Mouse (Mus musculus) lung, adult 18-20 months (tissue): ENCODE data around the gene Ulk4.
A peak's percentile ranks its signal among the peaks of the same experiment; 100 is the strongest.

ENCODE experiments used
- DNase-seq, 2 experiments: peaks; one replicate each; pipeline ENCODE4 v3.0.0; 2022; ENCODE audit warnings: mixed read lengths in 2 of 2

Gene Ulk4

GRCm38 (mm10) chr9:121299976-121300570 lies 23.1 kb upstream of the Ulk4 start:
- no peak for DNase-seq

- no peak for DNase-seq
Observed at GRCm38 (mm10) chr9:121299223-121299755, 22.3 kb upstream of the Ulk4 start.

DNA sequence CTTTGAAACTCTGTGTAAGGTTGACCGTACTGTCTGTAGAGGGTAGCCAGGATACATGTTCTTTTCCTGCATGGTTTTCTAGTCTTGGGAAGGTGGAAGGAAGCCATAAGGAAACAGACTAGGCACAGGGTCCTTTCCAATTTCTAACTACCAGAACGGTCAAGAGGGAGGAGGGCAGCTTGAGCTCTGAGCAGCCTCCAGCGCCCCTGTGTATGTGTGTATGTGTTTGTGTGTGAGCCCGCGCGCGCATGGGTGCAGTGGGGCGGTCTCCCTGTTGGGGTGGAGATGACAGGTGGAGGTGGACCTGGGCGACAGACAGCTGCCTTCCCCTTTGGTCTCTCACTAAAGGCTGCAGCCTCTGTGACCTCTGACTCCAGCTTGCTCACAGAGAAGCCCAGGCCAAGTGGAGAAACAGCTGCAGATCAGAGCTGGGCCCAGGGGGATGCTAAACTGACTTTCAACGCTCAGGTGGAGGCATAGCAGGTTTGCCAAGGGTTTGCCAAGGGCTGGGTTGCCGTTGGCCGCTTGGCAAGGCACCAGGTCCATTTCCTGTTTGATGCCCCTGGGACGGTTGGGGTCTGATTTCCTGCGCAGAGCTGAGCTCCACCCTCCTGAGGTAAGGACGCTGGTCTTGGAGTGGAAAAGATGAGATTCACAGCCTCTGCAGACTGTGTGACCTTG lies 21.6 kb upstream of the Ulk4 start:
- peak; percentile 58 to 68 for DNase-seq

DNA sequence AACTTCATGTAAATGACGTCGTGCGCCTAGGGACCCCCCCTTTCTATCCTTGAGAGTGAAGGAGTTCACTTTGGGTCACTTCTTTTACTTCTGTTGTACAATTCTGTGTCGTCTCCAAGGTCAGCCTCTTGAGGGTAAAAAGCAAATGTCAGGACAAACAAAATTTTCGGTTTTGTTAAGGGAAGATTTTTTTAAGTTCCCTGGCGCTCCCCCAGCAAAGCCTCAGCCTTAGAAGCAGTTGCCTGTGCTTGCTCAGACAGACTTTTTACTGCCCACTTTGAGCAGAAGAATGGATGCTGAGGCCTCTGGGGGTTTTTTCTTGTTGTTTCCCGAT lies 21.0 kb upstream of the Ulk4 start:
- no peak for DNase-seq

DNA sequence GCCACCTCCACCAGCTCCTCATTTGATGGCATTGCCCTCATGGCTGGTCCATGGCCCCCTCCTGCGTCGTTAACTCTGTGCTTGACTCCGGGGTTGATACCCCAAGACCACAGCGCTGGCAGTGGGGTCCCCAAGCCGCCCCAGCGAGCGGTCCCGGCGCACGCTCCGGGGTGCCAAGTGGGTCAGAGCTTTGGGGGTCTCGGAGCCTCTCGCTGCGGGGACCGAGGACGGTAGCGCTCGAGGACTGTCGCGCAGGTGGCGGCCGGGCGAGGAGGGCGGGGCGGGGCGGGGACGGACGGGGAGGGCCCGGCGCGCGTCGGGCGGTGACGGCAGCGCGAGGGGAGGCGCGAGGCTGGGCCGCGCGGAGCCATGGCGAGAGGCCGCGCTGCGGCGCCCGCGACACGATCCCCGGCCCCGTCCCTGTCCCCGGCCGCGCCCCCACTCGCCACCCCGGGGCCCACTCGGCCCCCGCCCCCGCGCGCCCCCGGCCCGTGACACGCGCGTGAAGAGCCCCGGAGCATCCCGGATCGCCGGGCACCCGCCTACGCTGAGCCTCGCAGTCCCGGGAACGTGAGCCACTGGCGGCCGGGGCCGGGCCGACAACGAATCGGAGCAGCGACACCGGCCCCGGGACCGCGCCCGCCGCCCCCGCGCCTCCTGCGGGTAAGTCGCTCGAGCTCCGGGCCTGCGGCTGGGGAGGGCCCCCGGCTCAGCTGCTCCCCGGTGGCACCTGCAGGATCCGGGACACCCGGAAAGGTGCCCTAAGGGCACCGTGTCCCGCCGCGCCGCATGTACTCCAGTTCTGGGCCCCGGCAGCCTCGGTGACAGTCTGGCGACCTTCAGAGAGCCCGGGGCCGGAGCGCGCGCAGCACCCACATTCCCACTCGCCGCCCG lies 20.4 kb upstream of the Ulk4 start, which contains the start of gene Trak1:
Gene Trak1, plus strand, starts transcription at position 332 of the 894 bp plus-strand sequence.
- DNase-seq: peak; percentile 60 to 65

GRCm38 (mm10) chr9:121295221-121295620 lies 18.2 kb upstream of the Ulk4 start:
- no peak for DNase-seq

DNA sequence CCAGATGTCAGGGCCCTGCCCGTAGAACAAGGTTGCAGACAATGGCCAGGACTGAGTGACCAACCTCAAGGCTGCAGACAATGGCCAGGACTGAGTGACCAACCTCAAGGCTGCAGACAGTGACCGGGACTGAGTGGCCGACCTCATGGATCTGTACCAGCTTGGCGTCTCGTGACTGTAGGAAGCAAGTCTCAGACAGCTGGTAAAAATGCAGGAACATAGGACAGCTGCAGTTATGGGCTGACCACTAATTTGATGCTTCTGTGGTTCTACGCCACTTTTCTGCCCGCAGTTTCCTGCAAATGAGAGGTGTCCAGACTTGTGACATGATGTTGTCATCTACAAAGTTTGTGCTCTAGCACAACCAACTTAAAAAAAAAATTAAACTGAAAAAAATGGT lies 16.2 kb upstream of the Ulk4 start:
- no peak for DNase-seq

GRCm38 (mm10) chr9:121291275-121291674 lies 14.3 kb upstream of the Ulk4 start:
- no peak for DNase-seq

DNA sequence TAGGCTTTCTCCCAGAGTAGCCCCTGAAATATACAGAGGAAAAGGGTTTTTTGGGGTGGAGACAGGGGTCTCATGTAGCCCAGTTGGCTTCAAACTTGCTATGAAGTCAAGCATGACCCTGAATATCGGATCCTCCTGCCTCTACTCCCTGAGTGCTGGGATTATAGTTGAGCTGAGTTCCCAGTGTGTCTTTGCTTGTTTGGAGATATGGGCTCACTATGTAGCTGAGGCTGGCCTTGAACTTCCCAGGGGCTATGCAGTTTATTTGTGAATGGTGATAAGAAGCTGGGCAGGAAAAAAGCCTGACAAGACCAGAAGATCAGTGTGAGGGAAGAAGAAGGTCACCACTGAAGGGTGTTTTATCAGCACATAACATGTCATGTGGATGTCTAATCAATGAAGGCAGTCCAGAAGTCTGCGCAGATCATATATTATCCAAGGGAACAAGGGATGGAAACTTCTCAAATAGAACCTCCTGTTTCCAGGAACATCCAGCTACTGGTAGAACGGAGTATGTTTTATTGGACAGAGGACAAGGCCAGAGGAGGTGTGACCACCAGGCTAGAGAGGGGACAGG lies 9.4 kb upstream of the Ulk4 start:
- no peak for DNase-seq

DNA sequence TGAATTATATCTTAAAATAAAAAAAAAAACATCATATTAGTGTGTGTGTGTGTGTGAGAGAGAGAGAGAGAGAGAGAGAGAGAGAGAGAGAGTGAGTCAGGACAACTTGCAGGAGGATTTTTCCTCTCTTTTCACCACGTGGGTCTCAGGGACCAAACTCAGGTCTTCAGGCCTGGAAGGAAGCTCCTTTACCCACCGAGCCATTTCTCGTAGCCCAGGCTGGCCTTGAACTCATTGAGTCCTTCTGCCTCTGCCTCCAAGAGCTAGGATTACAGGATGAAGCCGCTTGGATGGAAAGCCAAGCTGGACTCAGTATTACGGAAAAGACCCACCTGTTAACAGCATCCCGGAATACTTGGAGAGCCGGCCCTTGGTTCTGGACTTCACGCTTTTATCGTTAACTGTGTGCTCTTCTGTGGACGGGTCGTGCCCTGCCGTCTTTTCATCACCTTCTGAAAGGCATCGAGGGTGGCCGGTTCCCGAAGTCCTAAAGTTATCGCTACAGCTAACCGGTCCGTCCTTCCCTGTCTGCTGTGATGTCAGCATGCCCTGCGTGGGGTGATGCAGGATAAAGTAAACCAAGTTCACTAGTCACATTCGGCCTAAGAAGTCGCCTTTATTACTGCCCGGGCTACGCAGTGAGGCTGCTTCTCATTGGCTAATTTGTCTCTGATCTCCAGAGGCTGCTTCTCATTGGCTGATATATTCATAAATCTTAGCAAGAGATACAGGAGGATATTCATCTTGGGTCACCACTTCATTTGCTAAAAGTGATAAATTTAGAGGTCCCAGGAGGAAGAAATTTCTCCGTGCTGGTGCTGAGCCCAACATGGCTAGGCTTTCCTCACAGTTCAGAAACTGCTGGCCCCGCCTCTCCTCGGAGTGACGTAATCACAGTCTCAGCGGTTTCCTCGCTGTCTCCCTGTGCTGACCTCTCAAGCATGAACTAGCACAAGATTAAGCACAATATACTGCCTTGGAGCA lies 8.6 kb upstream of the Ulk4 start:
- DNase-seq: peak; percentile 75 to 76

DNA sequence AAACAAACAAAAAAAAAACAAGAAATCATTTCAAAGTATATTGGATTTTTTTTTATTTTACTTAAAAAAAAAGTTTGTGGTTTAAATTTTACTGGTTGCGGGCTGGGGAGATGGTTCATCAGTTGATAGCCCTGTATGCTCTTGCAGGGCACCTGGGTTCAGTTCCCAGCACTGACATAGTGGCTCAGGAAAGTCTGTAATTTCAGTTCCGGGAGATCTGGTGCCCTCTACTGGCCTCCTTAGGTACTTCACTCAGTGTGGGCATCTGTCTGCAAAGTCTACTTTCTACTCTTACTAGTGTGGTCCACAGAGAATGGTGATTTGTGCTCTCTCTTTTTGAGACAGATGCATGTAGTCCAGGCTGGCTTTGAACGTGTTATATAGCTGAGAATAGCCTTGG lies 7.4 kb upstream of the Ulk4 start:
- no peak for DNase-seq

DNA sequence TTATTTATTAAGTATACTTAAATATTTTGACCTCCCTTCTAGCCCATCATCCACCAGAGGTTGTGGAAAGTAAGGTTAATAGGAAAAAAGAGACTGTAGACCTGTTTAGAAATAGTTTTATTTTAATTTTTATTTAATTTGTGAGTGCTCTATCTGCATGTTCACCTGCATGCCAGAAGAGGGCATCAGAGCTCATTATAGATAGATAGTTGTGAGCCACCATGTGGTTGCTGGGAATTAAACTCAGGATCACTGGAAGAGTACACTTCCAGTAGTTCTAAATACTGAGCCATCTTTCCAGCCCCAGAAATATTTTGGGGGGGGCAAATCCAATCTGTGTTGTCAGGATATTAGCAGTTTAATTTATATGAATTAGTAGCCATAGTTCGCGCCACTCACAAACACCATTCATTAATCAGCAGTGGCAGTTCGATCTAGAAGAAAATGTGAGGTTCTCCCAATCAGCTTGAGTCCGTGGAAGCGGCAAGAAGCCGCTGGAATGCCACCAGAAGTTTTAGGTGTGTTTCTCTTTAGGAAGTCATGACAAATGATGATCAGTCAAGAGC lies 6.7 kb upstream of the Ulk4 start:
- peak in 1 of 2 experiments; percentile 26 for DNase-seq

DNA sequence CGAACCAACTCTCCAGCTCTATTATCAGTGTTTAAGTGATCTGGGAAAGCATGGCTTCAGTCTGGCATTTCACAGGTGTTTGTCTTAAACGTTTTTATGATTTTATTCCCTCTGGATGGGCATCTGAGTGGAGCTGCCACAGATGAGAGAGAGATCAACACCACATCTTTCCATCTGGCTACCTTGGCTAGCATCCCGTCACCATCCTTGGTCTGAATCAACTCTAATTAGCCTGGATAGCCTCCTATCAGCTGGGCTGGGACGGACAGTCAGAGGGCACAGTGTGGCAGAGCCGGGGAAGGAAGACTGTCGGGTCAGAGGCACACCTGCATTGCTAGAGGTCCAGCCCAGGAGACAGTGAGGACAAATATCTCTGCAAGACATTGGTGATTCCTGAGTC lies 4.9 kb upstream of the Ulk4 start:
- no peak for DNase-seq

- DNase-seq: no peak
Observed at GRCm38 (mm10) chr9:121279216-121279615, 2.2 kb upstream of the Ulk4 start.

DNA sequence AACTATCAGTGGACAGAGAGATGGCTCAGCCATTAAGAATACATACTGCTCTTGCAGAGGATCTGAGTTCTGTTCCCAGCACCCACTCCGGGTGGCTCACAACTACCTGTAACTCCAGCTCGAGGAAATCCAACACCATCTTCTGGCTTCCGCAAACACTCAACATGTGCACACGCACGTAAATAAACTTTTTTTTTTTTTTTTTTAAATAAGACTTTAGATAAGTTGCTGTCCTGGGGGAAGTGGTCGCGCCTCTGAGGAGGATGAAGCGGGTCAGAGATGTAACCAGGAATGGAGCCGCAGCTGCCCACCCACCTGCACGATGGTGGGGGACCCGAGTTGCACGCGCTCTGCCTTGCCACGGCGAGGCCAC lies 266 bp downstream of the Ulk4 start:
- no peak for DNase-seq

DNA sequence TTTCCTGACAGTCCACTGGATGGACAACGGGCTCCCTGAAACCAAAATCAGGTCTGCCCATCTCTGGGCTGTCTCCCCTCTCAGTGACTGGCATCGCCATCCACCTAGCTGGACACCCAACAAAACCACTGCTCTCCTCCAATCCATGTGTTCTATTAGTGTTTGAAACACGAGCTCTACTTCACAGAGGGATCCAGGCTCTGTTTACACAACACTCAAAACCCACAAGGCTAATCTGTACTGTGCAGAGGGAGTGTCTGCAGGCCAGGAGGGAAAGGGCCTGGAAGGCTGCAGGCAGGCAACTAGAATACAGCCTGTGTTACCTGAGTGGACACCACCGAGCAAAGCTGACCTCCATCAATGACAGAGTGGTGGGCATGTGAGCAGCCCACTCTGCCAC lies 5.4 kb downstream of the Ulk4 start:
- peak in 1 of 2 experiments; percentile 56 for DNase-seq

GRCm38 (mm10) chr9:121271149-121271548 lies 5.8 kb downstream of the Ulk4 start:
- no peak for DNase-seq

DNA sequence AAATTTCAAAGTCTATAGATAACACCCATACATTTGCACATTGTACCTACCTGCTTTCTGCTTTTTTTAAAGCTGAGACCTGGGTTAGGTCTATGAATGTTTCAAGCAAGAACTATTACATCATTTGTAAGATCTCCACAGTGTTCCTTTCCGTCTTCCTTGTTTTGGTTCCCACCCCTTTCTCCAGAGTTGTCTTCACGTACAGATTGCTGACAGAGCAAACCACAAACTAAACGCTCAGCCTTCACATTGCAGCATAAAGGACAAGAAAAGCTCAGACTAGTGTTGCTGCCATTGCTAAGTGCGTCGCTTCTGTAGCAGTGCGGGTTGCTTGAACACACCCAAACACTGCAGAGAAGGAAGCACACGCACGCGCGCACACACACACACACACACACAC lies 11.7 kb downstream of the Ulk4 start:
- no peak for DNase-seq

- DNase-seq: no peak
Observed at GRCm38 (mm10) chr9:121257106-121257505, 19.9 kb downstream of the Ulk4 start.

DNA sequence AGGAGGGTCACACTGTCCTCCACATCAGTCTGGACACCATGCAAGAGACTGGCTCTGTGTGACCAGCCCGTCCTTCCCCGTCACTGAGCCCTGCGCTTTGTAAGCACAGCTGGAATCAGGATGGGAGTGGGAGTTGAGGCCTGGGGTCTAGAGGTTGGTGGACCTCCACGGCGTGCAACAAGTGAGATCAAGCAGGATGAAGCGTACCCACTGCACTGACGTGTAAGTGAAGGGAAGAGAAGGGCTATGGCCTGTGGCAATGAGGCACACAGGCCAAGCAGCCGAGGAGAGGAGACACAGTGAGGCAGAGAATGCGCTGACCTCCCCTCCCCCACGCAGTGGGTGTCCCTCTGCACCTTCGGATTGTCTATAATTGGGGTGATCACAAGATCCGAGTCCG lies 22.2 kb downstream of the Ulk4 start:
- no peak for DNase-seq

GRCm38 (mm10) chr9:121253983-121254382 lies 23.0 kb downstream of the Ulk4 start:
- DNase-seq: no peak

DNA sequence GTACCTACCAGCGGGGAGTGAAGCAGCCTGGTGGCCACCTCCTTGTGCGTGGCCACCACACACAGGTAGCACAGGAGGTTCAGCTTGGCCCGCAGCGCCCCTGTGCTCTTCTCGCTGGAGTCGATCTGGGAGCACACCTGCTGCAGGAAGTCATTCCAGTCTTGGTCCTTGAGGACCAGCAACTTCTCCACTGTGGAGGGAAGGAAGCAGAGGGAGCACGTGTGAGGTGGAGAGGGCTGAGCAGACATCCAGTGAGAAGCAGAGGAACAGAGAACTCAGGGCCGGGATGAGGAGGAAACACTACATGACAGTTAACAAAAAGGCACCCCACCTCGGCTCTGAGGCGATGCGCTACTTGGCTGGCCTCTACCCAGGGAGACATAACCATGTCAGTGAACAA lies 26.1 kb downstream of the Ulk4 start:
- DNase-seq: no peak
